Mouse (Mus musculus) liver, embryonic 14.5 days (tissue): ENCODE results near the gene Sos1. TPM values are rescaled to one million over a fixed set of nuclear protein-coding genes. Genes with fewer than 3 reads are reported as not detected.

ENCODE experiments used
- ATAC-seq: fragments of 200-750 bp; cut with Nextera tagmentation; 2 replicates; pipeline ENCODE4 v1.8.0; 2017; ENCODE audit warnings: moderate number of reproducible peaks, mild to moderate bottlenecking, moderate library complexity; ENCODE audit not compliant: insufficient read depth
- DNase-seq, 3 experiments: peaks; one replicate each; pipeline ENCODE4 v3.0.0-alpha.2; 2012 to 2013; ENCODE audit warnings: low read depth in 3 of 3, low spot score in 3 of 3
- H3K27ac ChIP-seq: fragments of 300-500 bp; sonication (generic); 2 replicates; pipeline ENCODE4 v1.5.1; 2014; ENCODE audit warnings: moderate library complexity, mild to moderate bottlenecking, control low read depth, inconsistent platforms
- H3K27me3 ChIP-seq: fragments of 300-500 bp; sonication (generic); 2 replicates; pipeline ENCODE4 v1.6.1; 2014; ENCODE audit warnings: mild to moderate bottlenecking, low read length, moderate library complexity; ENCODE audit not compliant: control insufficient read depth, insufficient read depth
- H3K36me3 ChIP-seq: fragments of 300-500 bp; sonication (generic); replicated peaks from 2 replicates; pipeline ENCODE4 v1.6.1; 2014; ENCODE audit warnings: low read depth; ENCODE audit not compliant: control insufficient read depth, insufficient read depth
- H3K4me1 ChIP-seq, 2 experiments: fragments of 200-500 bp in 1 of 2; fragments of 300-500 bp in 1 of 2; sonication (generic) in 1 of 2; replicated peaks; 2 replicates each; pipeline ENCODE4 v1.6.1; 2012 to 2014; ENCODE audit warnings: antibody characterized with exemption in 1 of 2, inconsistent platforms in 1 of 2, low read length in 1 of 2; ENCODE audit not compliant: control insufficient read depth in 2 of 2, insufficient read depth in 2 of 2
- H3K4me2 ChIP-seq: fragments of 300-500 bp; sonication (generic); 2 replicates; pipeline ENCODE4 v1.6.1; 2014; ENCODE audit warnings: low read depth, mild to moderate bottlenecking, control low read depth, moderate library complexity
- H3K4me3 ChIP-seq, 2 experiments: fragments of 200-500 bp in 1 of 2; fragments of 300-500 bp in 1 of 2; sonication (generic) in 1 of 2; 2 replicates each; pipeline ENCODE4 v1.5.1; 2012 to 2014; ENCODE audit warnings: low read depth in 2 of 2, low read length in 2 of 2, mild to moderate bottlenecking in 2 of 2, control low read depth in 1 of 2, inconsistent platforms in 1 of 2, moderate library complexity in 1 of 2; ENCODE audit not compliant: insufficient read depth in 1 of 2
- H3K9ac ChIP-seq: fragments of 300-500 bp; sonication (generic); replicated peaks from 2 replicates; pipeline ENCODE4 v1.6.1; 2014; ENCODE audit warnings: mild to moderate bottlenecking, control low read depth, moderate library complexity
- H3K9me3 ChIP-seq: fragments of 300-500 bp; sonication (generic); 2 replicates; pipeline ENCODE4 v1.6.1; 2016; ENCODE audit warnings: low read length, mixed read lengths; ENCODE audit not compliant: control insufficient read depth
- CTCF ChIP-seq: IDR thresholded peaks from 2 replicates; pipeline ENCODE4 v1.5.1; 2016; ENCODE audit warnings: antibody characterized with exemption, low read depth, control low read depth
- EP300 ChIP-seq: IDR thresholded peaks from 2 replicates; pipeline ENCODE4 v1.6.1; 2016; ENCODE audit warnings: antibody characterized with exemption, low read depth
- WGBS: fragments of 180-500 bp; shearing (Covaris S2); extraction: QIAGEN DNeasy Blood & Tissue Kit; methylation state at CpG from one replicate; pipeline ENCODE4 v1.1.7; 2014; ENCODE audit not compliant: insufficient replicate concordance; 5-methylcytosine and 5-hydroxymethylcytosine counted together
- polyA plus RNA-seq, 2 experiments: library from polyadenylated mRNA; depleted of rRNA in 1 of 2; stranded (reverse) in 1 of 2; unstranded in 1 of 2; fragments of >200 nt; fragmentation: Nextera tagmentation in 1 of 2; extraction: Ambion mirVana in 1 of 2; gene quantifications; 2 replicates each; pipeline versions ENCODE4 v1.2.1 to v1.2.3; 2012 to 2014

The Sos1 gene
- polyA plus RNA-seq, 2 experiments: 1.3 to 1.7 TPM

DNA sequence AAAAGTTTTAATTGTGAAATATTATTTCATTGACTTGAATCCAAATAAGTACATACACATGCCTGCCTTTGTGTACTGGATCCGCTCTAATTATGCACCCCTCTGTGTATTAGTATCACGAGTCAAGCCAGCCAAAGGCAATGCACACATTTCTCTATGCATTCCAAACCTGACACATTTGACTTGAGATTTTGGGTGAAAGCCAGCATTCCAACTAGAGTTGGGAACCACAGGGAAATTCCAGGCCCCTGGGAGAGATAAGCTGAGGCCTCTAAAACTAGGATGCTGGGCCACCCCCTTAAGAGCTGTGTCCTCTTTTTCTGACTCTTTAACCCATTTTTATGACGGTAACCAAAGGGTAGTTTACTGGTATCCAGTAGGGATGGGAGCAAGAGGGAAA, 8.7 kb upstream of the Sos1 start:
- ATAC-seq (no peak), DNase-seq (no peak)
- no peak overlapping the region for H3K4me2 ChIP-seq
- no peaks in the 10 kb centered on the region for H3K4me1 ChIP-seq
- H3K27ac ChIP-seq: no peak overlapping the region
- no peaks in the 10 kb centered on the region for H3K36me3 ChIP-seq
- WGBS: 66% methylated on average over 3 of the region's 3 CpGs
- H3K9ac ChIP-seq: no peak overlapping the region
- no peaks in the 10 kb centered on the region for H3K27me3 ChIP-seq
- TF ChIP-seq CTCF (no peak), EP300 (no peak)
- no peak overlapping the region for H3K4me3 ChIP-seq
- no peaks in the 10 kb centered on the region for H3K9me3 ChIP-seq

DNA sequence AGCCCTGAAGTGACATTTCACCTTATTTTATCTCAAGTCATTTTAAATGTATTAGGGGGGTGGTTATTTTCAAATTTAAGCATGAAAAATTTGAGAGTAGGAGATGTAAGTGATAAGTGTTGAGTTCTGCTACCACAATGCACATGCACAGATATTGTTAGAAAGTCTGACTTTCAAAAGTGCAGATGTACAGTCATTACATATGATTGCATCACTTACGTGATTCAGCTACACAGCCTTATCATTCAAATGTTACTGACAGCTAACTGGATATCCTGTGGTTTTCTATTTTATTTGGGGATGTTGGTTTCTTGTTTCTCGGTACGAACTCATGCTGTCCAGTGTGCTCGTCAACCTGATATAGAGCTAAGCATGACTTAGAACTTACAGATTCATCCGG, 4.9 kb upstream of the Sos1 start:
- no peaks in the 10 kb centered on the region for H3K9me3 ChIP-seq
- H3K4me3 ChIP-seq: no peak overlapping the region
- H3K27me3 ChIP-seq: no peaks in the 10 kb centered on the region
- no peaks in the 10 kb centered on the region for H3K36me3 ChIP-seq
- no peak overlapping the region for H3K27ac ChIP-seq
- DNase-seq: no peak
- no peak overlapping the region for H3K4me2 ChIP-seq
- no peak for ATAC-seq
- peaks cover 12 to 15% of the 10 kb centered on the region in 2 experiments; a peak in 3 of 4 replicates for H3K4me1 ChIP-seq
- no peak overlapping the region for H3K9ac ChIP-seq
- no peak for TF ChIP-seq EP300
- no peak for TF ChIP-seq CTCF
- 39% methylated on average over 5 of the region's 5 CpGs for WGBS

DNA sequence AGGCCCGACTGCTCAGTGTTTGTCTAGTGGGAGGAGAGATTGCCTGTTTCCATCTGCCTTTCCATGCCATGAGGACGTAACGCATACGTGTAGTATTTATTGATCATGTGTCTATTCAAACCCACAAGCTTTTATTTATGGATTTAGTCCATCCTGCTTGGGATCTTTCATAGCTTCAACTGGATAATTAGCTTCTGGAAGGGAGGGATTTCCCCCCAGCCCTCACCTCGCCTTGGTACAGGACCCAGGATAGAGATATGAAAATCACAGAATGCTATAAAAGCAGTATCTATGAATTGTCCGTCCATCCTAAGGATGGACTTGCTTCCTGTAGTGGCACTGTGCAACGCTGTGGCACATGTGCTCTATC, 587 bp upstream of the Sos1 start:
- TF ChIP-seq EP300 (no peak), CTCF (no peak)
- Histone ChIP-seq H3K9me3 (no peaks in the 10 kb centered on the region), H3K27me3 (no peaks in the 10 kb centered on the region), H3K4me1 (peaks cover 27% of the 10 kb centered on the region in 2 experiments), H3K4me2 (peak overlapping the region; percentile 88), H3K4me3 (peak overlapping the region; percentile 67 to 94; a peak in 3 of 4 replicates), H3K27ac (no peak overlapping the region), H3K9ac (no peak overlapping the region; the same call in 1 of the 2 replicates), H3K36me3 (no peaks in the 10 kb centered on the region)
- no peak for ATAC-seq
- 39% methylated on average over 7 of the region's 7 CpGs for WGBS
- no peak for DNase-seq

DNA sequence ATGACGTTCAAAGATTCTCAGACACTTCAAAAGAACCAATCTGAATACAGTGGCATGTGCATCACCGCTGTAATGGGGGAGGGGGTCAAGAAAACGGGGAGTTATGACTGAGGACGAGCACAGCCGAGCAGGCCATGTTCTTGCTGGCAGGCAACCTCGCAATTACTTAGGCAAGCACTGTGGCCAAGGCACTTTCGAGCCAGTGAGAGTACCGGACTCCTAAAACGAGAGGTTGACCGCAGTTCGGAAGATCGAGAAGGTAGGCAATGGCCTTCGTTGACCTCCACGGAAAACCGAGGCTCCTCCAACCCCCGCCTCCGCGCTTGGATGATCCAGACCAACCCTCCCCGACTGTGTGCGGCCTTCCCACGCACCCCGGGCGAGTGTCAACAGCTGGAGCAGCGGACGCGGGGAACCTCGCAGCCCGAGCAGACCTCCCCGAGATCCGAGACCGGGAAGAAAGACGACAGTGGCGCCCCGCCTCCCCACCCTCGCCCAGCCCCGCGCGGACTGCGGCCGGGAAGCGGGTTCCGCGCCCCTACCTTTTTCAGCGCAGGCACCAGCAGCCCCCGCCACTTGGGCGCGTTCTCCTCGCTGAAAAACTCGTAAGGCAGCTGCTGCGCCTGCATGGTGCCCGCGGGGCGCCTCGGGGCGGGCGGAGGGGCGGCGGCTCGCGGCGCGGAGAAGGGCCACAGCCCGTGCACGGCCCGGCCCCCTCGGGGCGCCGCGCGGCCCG, 790 bp downstream of the Sos1 start:
- peak overlapping the region; percentile 88 for H3K4me2 ChIP-seq
- H3K36me3 ChIP-seq: no peaks in the 10 kb centered on the region
- TF ChIP-seq CTCF (no peak), EP300 (no peak)
- ATAC-seq (peak; percentile 56), DNase-seq (peak in 2 of 3 experiments; percentile 26 to 38)
- no peaks in the 10 kb centered on the region for H3K9me3 ChIP-seq
- H3K4me1 ChIP-seq: peaks cover 27% of the 10 kb centered on the region in 2 experiments
- WGBS: under 1% methylated on average over 60 of the region's 71 CpGs
- peak overlapping the region; percentile 78 for H3K27ac ChIP-seq
- peak overlapping the region; percentile 93 for H3K9ac ChIP-seq
- no peaks in the 10 kb centered on the region for H3K27me3 ChIP-seq
- peak overlapping the region; percentile 67 to 94 for H3K4me3 ChIP-seq

DNA sequence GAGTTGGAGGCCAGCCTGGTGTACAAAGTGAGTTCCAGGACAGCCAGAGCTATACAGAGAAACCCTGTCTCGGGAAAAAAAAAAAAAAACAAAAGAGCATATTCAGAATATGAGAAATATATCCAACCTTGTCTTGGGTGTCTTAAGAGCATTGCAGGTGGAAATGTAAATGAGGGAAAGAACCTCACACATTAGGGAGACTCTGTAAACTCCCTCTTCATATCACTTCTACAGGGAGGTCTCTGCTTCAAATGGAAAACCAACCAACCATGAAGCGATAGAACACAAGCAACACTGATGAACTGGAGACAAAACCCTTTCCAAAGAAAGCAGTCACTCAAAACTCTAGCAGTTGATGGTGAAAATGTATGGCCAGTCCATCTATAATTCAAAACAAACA, 2.6 kb downstream of the Sos1 start:
- Histone ChIP-seq H3K27me3 (no peaks in the 10 kb centered on the region), H3K9me3 (no peaks in the 10 kb centered on the region), H3K4me1 (peaks cover 22 to 26% of the 10 kb centered on the region in 2 experiments), H3K27ac (no peak overlapping the region), H3K36me3 (no peaks in the 10 kb centered on the region), H3K4me3 (no peak overlapping the region), H3K4me2 (no peak overlapping the region), H3K9ac (no peak overlapping the region)
- ATAC-seq (no peak), DNase-seq (no peak)
- WGBS: 73% methylated on average over 2 of the region's 2 CpGs
- TF ChIP-seq CTCF: no peak
- no peak for TF ChIP-seq EP300
